Mouse (Mus musculus) G1E (cell line): ENCODE data around the gene Cmtm1.

Experiments
- CTCF ChIP-seq: IDR thresholded peaks from 2 replicates; pipeline ENCODE4 v1.5.1; 2012; ENCODE audit warnings: low read depth, low read length, inconsistent platforms, mixed read lengths
- GATA1 ChIP-seq: IDR thresholded peaks from 2 replicates; pipeline ENCODE4 v1.6.1; 2012; ENCODE audit warnings: borderline replicate concordance, low read length, inconsistent platforms, mixed read lengths
- POLR2AphosphoS5 ChIP-seq: IDR thresholded peaks from 2 replicates; pipeline ENCODE4 v1.6.1; 2012; ENCODE audit warnings: low read depth, low read length, inconsistent platforms; ENCODE audit not compliant: insufficient replicate concordance

GRCm38 (mm10) chr8:104332665-104333631, 23.0 kb upstream of the Cmtm1 start:
- no peak for TF ChIP-seq CTCF
- no peak for TF ChIP-seq GATA1
- TF ChIP-seq POLR2AphosphoS5, result no peak
